Mouse (Mus musculus) megakaryocyte, embryonic 14.5 days (primary cell): Measurements from ENCODE around the gene Inpp5a.

ENCODE experiments used
- FLI1 ChIP-seq: IDR thresholded peaks from 2 replicates; pipeline ENCODE4 v1.6.1; 2012; ENCODE audit warnings: low read length, inconsistent platforms, mixed read lengths
- GATA1 ChIP-seq: IDR thresholded peaks from 3 replicates; pipeline ENCODE4 v1.6.1; 2012; ENCODE audit warnings: mixed read lengths, low read length, inconsistent platforms, borderline replicate concordance

DNA sequence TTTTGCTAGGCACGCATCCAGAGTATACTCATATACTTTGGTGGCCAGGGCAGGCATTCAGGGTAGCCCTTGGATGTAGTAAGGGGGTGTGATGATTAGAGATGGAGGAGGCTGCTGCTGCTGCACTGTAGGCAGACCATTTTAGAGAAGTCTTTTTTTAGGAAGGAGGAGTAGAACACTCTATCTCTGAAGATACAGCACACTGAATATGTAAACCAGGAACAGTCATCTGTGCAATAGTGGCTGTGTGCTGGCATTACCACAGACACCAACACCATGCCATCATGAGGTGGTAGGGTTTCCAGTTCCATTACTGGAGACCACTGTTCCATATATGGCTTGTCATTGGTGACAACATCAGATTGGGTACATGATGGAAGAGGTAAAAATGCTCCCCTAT, 83.1 kb downstream of the Inpp5a start:
- no peak for TF ChIP-seq GATA1
- no peak for TF ChIP-seq FLI1
